Mouse (Mus musculus) C2C12 (cell line): ENCODE measurements around the gene Fsip1. TPM values are rescaled to one million over a fixed set of nuclear protein-coding genes. Genes with fewer than 3 reads are reported as not detected.
A peak's percentile ranks its signal among the peaks of the same experiment; 100 is the strongest.

Experiments used
- H3K27me3 ChIP-seq: one replicate; pipeline ENCODE4 v1.6.1; 2011; ENCODE audit not compliant: control insufficient read depth, insufficient read depth, insufficient read length
- H3K36me3 ChIP-seq: one replicate; pipeline ENCODE4 v1.6.1; 2011; ENCODE audit not compliant: control insufficient read depth, insufficient read depth
- H3K4me3 ChIP-seq: one replicate; pipeline ENCODE4 v1.5.1; 2011; ENCODE audit warnings: mild to moderate bottlenecking, control low read depth; ENCODE audit not compliant: poor library complexity, insufficient read depth, severe bottlenecking
- H3K79me2 ChIP-seq: one replicate; pipeline ENCODE4 v1.6.1; 2011; ENCODE audit not compliant: control insufficient read depth, insufficient read depth
- H3K79me3 ChIP-seq: one replicate; pipeline ENCODE4 v1.6.1; 2011; ENCODE audit warnings: low read depth, control low read depth
- H3ac ChIP-seq: one replicate; pipeline ENCODE3; 2011; ENCODE audit warnings: low read depth; ENCODE audit not compliant: control insufficient read depth, insufficient read length
- CEBPB ChIP-seq: IDR thresholded peaks from one replicate; pipeline ENCODE4 v1.6.1; 2011; ENCODE audit warnings: low read depth, mild to moderate bottlenecking, control low read depth, moderate library complexity
- CTCF ChIP-seq: IDR thresholded peaks from one replicate; pipeline ENCODE4 v1.5.1; 2011; ENCODE audit not compliant: control insufficient read depth, insufficient read depth, insufficient read length
- FOSL1 ChIP-seq: IDR thresholded peaks from one replicate; pipeline ENCODE4 v1.8.0; 2011; ENCODE audit warnings: mild to moderate bottlenecking, low read length; ENCODE audit not compliant: poor library complexity, insufficient read depth, severe bottlenecking
- MAX ChIP-seq: IDR thresholded peaks from one replicate; pipeline ENCODE4 v1.6.1; 2011; ENCODE audit warnings: mild to moderate bottlenecking, control low read depth
- MYOD1 ChIP-seq: IDR thresholded peaks from one replicate; pipeline ENCODE4 v1.6.1; 2011; ENCODE audit warnings: low read depth; ENCODE audit not compliant: control insufficient read depth, insufficient read length
- MYOG ChIP-seq: IDR thresholded peaks from one replicate; pipeline ENCODE4 v1.6.1; 2011; ENCODE audit not compliant: control insufficient read depth, insufficient read length; ENCODE audit errors: extremely low read depth
- USF1 ChIP-seq: IDR thresholded peaks from one replicate; pipeline ENCODE4 v1.6.1; 2011; ENCODE audit warnings: low read depth, mild to moderate bottlenecking, control low read depth, moderate library complexity
- polyA plus RNA-seq: library from polyadenylated mRNA; unstranded; fragments of >200 nt; fragmentation: generic; extraction: Trizol; gene quantifications from one replicate; pipeline ENCODE4 v1.2.1, GENCODE M21; 2012; ENCODE audit warnings: missing spikeins

The Fsip1 gene
- polyA plus RNA-seq, 1 experiment: 0.09 TPM

GRCm38 (mm10) chr2:118228486-118229079 is 28.2 kb downstream of the Fsip1 start:
- Histone ChIP-seq H3K27me3 (no peaks in the 10 kb centered on the region), H3K36me3 (no peaks in the 10 kb centered on the region), H3K79me3 (no peaks in the 10 kb centered on the region), H3ac (no peak overlapping the region), H3K4me3 (no peak overlapping the region), H3K79me2 (no peaks in the 10 kb centered on the region)
- no peak for TF ChIP-seq CEBPB

GRCm38 (mm10) chr2:118225316-118226041 is 31.3 kb downstream of the Fsip1 start:
- Histone ChIP-seq H3K79me2 (no peaks in the 10 kb centered on the region), H3K36me3 (no peaks in the 10 kb centered on the region), H3ac (no peak overlapping the region), H3K79me3 (no peaks in the 10 kb centered on the region), H3K27me3 (no peaks in the 10 kb centered on the region), H3K4me3 (no peak overlapping the region)
- no peak for TF ChIP-seq USF1
- no peak for TF ChIP-seq CEBPB
- no peak for TF ChIP-seq CTCF
- no peak for TF ChIP-seq MAX
- no peak for TF ChIP-seq MYOD1
- no peak for TF ChIP-seq MYOG
- no peak for TF ChIP-seq FOSL1

- no peaks in the 10 kb centered on the region for H3K27me3 ChIP-seq
- no peak for TF ChIP-seq USF1
- TF ChIP-seq MAX: no peak
- peak; percentile 17 for TF ChIP-seq CEBPB
- TF ChIP-seq MYOD1: no peak
- H3ac ChIP-seq: no peak overlapping the region
- H3K79me3 ChIP-seq: no peaks in the 10 kb centered on the region
- H3K4me3 ChIP-seq: no peak overlapping the region
- no peaks in the 10 kb centered on the region for H3K79me2 ChIP-seq
- H3K36me3 ChIP-seq: no peaks in the 10 kb centered on the region
These were observed 38.7 kb downstream of the Fsip1 start for GRCm38 (mm10) chr2:118217993-118218595.

GRCm38 (mm10) chr2:118209712-118210111 is 47.1 kb downstream of the Fsip1 start:
- Histone ChIP-seq H3K36me3 (no peaks in the 10 kb centered on the region), H3K27me3 (no peaks in the 10 kb centered on the region), H3ac (no peak overlapping the region), H3K79me3 (no peaks in the 10 kb centered on the region), H3K79me2 (no peaks in the 10 kb centered on the region), H3K4me3 (no peak overlapping the region)
- no peak for TF ChIP-seq USF1
- TF ChIP-seq CTCF: no peak
- no peak for TF ChIP-seq MYOG
- TF ChIP-seq CEBPB: no peak
- no peak for TF ChIP-seq MAX
- no peak for TF ChIP-seq MYOD1
- TF ChIP-seq FOSL1: no peak

GRCm38 (mm10) chr2:118208651-118209050 is 48.1 kb downstream of the Fsip1 start:
- Histone ChIP-seq H3K79me3 (no peaks in the 10 kb centered on the region), H3K4me3 (no peak overlapping the region), H3K27me3 (no peaks in the 10 kb centered on the region), H3K36me3 (no peaks in the 10 kb centered on the region), H3ac (no peak overlapping the region), H3K79me2 (no peaks in the 10 kb centered on the region)
- TF ChIP-seq MYOG: no peak
- TF ChIP-seq MAX: no peak
- TF ChIP-seq CTCF: no peak
- TF ChIP-seq USF1: no peak
- TF ChIP-seq CEBPB: no peak
- TF ChIP-seq FOSL1: no peak
- no peak for TF ChIP-seq MYOD1
